Mouse (Mus musculus): Measurements from ENCODE around the gene Atp6v0d1. TPM values are rescaled to one million over a fixed set of nuclear protein-coding genes. Genes with fewer than 3 reads are reported as not detected.

Gene Atp6v0d1
- total RNA-seq, 1 experiment, result 85.5 TPM

DNA sequence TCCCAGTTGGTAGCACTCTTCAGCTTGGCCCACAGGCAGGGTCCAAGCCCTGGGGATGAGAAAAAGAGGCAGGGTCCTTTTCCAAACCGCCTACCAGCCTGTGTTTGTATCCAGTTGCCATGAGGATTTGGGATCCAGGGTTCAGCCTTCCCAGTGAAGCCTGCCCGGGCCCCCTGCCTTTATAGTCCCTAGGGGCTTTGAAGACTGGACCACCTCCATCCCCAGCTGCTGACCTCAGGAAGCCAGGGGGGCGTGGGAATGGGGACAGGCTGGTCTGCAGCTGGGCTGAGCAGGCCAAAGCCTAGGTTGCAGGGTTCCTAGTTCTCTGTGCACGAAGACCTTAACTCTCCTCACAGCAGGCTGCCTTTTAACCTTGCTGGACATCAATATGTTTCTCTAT, 90.6 kb downstream of the Atp6v0d1 start:
- Histone ChIP-seq H3K27ac (ENCODE audit: insufficient read depth, low read depth, low read length, poor library complexity, severe bottlenecking) (no peak overlapping the region), H3K9me3 (ENCODE audit: control insufficient read depth, insufficient read depth, low read depth, low read length) (no peaks in the 10 kb centered on the region), H3K4me3 (ENCODE audit: insufficient read depth in 1 of 2, low read depth in 1 of 2, low read length in 2 of 2, poor library complexity in 1 of 2, severe bottlenecking in 1 of 2) (no peak overlapping the region), H3K9ac (ENCODE audit: insufficient read depth, low read depth, low read length, poor library complexity, severe bottlenecking) (no peak overlapping the region), H3K36me3 (ENCODE audit: control insufficient read depth, insufficient read depth, low read length, poor library complexity, severe bottlenecking) (no peaks in the 10 kb centered on the region), H3K4me1 (ENCODE audit: control insufficient read depth in 2 of 2, insufficient read depth in 2 of 2, low read length in 2 of 2, poor library complexity in 1 of 2) (peaks cover 10 to 30% of the 10 kb centered on the region in 2 experiments)
- in situ Hi-C loops (cut with MboI; ENCODE audit: low sequenced_read_pairs in 2 of 2, unreplicated experiment in 2 of 2), result no loop called here
- no peak for TF ChIP-seq CHD2 (IDR thresholded peaks at IDR 0.05; ENCODE audit: low read depth, low read length)
- no peak for TF ChIP-seq HCFC1 (IDR thresholded peaks at IDR 0.05; ENCODE audit: borderline replicate concordance, insufficient read depth, low read length)
- no peak for TF ChIP-seq ZNF384 (IDR thresholded peaks at IDR 0.05; ENCODE audit: low read depth, low read length)
- TF ChIP-seq MAFK (IDR thresholded peaks at IDR 0.05; ENCODE audit: insufficient read depth, low read depth, low read length), result no peak
- no peak for TF ChIP-seq ZC3H11A (IDR thresholded peaks at IDR 0.05; ENCODE audit: borderline replicate concordance, low read depth, low read length)
- no peak for DNase-seq (ENCODE audit: low read depth, low spot score)

DNA sequence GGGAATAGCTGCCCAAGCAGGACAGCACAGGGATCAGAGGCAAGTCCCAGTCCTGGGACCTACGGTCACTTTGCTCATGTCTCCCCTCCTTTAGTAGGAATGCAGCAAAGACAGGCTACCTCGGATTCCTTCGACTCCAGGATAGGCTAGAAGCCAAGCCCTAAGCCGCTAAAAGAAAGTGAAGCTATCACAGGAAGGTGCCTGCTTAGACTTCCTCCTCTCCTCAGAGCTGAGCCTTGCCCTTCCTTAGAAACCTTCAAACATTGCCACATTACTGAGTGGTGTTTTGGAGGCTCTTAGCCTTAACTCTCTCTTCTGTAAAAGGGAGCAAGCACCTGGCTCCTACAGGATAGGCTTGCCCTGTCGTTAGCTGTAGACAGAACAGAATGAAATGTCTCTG, 91.2 kb downstream of the Atp6v0d1 start:
- in situ Hi-C loops (cut with MboI; ENCODE audit: low sequenced_read_pairs in 2 of 2, unreplicated experiment in 2 of 2), result no loop called here
- DNase-seq (ENCODE audit: low read depth, low spot score), result no peak
- Histone ChIP-seq H3K36me3 (ENCODE audit: control insufficient read depth, insufficient read depth, low read length, poor library complexity, severe bottlenecking) (no peaks in the 10 kb centered on the region), H3K9ac (ENCODE audit: insufficient read depth, low read depth, low read length, poor library complexity, severe bottlenecking) (no peak overlapping the region), H3K27ac (ENCODE audit: insufficient read depth, low read depth, low read length, poor library complexity, severe bottlenecking) (no peak overlapping the region), H3K4me3 (ENCODE audit: insufficient read depth in 1 of 2, low read depth in 1 of 2, low read length in 2 of 2, poor library complexity in 1 of 2, severe bottlenecking in 1 of 2) (no peak overlapping the region), H3K4me1 (ENCODE audit: control insufficient read depth in 2 of 2, insufficient read depth in 2 of 2, low read length in 2 of 2, poor library complexity in 1 of 2) (peaks cover 10 to 35% of the 10 kb centered on the region in 2 experiments), H3K9me3 (ENCODE audit: control insufficient read depth, insufficient read depth, low read depth, low read length) (no peaks in the 10 kb centered on the region)
- TF ChIP-seq ZC3H11A (IDR thresholded peaks at IDR 0.05; ENCODE audit: borderline replicate concordance, low read depth, low read length), result no peak
- no peak for TF ChIP-seq CHD2 (IDR thresholded peaks at IDR 0.05; ENCODE audit: low read depth, low read length)

Other genes starting within 250 kb of the Atp6v0d1 start
- gene Lrrc29, start 239.8 kb downstream of the Atp6v0d1 start, total RNA-seq (2012; rRNA removed), result 2.5 and 2.8 TPM in 2 replicates
- gene Tmem208, start 239.7 kb downstream of the Atp6v0d1 start, total RNA-seq (2012; rRNA removed), result 123 and 133 TPM in 2 replicates
- 9.1 and 12.7 TPM in 2 replicates for gene Fhod1, start 218.1 kb downstream of the Atp6v0d1 start, total RNA-seq (2012; rRNA removed)
- gene Slc9a5, start 217.2 kb downstream of the Atp6v0d1 start, total RNA-seq (2012; rRNA removed), result 5.8 and 11.7 TPM in 2 replicates
- gene Plekhg4, start 192.8 kb downstream of the Atp6v0d1 start, total RNA-seq (2012; rRNA removed), result 3.0 and 3.1 TPM in 2 replicates
- 0.18 and 0.37 TPM in 2 replicates for gene Kctd19, start 152.5 kb downstream of the Atp6v0d1 start, total RNA-seq (2012; rRNA removed)
- gene Lrrc36, start 152.5 kb downstream of the Atp6v0d1 start, total RNA-seq (2012; rRNA removed), result 0.13 TPM in 1 of 2 replicates, not detected in the other
- gene Tppp3, start 94.5 kb downstream of the Atp6v0d1 start, total RNA-seq (2012; rRNA removed), result 16.7 and 17.3 TPM in 2 replicates
- gene Zdhhc1, start 69.1 kb downstream of the Atp6v0d1 start, total RNA-seq (2012; rRNA removed), result 3.2 and 7.6 TPM in 2 replicates
- 0.67 and 0.74 TPM in 2 replicates for gene Hsd11b2, start 47.3 kb downstream of the Atp6v0d1 start, total RNA-seq (2012; rRNA removed)
- gene Ripor1, start 39.2 kb upstream of the Atp6v0d1 start, total RNA-seq (2012; rRNA removed), result 3.5 and 5.6 TPM in 2 replicates
- gene Ctcf, start 70.5 kb upstream of the Atp6v0d1 start, total RNA-seq (2012; rRNA removed), result 49.4 and 65.5 TPM in 2 replicates
- 0.71 and 1.1 TPM in 2 replicates for gene Agrp, start 71.3 kb upstream of the Atp6v0d1 start, total RNA-seq (2012; rRNA removed)
- gene Carmil2, start 120.2 kb upstream of the Atp6v0d1 start, total RNA-seq (2012; rRNA removed), result 1.6 and 3.8 TPM in 2 replicates
- gene Acd, start 135.1 kb upstream of the Atp6v0d1 start, total RNA-seq (2012; rRNA removed), result 8.6 and 8.9 TPM in 2 replicates
- gene Pard6a, start 135.1 kb upstream of the Atp6v0d1 start, total RNA-seq (2012; rRNA removed), result 14.3 and 14.9 TPM in 2 replicates
- 0.18 TPM in 1 of 2 replicates, not detected in the other for gene 4933405L10Rik, start 141.6 kb upstream of the Atp6v0d1 start, total RNA-seq (2012; rRNA removed)
- 20.4 and 26.3 TPM in 2 replicates for gene Enkd1, start 142.2 kb upstream of the Atp6v0d1 start, total RNA-seq (2012; rRNA removed)
- 9.3 and 11.0 TPM in 2 replicates for gene Gfod2, start 192.6 kb upstream of the Atp6v0d1 start, total RNA-seq (2012; rRNA removed)

Data from ES-E14 (cell line).